Mouse (Mus musculus): Measurements from ENCODE around the gene Fuca2. TPM values are rescaled to one million over a fixed set of nuclear protein-coding genes. Genes with fewer than 3 reads are reported as not detected.
"Not testable (repeated sequence)": the region's sequence is repeated elsewhere in the genome, so short reads cannot be mapped to it uniquely, and the experiment has no call there.

Fuca2 gene
- polyA plus RNA-seq (2012; ENCODE audit: insufficient read depth, insufficient read length, missing spikeins): 20.1 and 25.8 TPM in 2 replicates

DNA sequence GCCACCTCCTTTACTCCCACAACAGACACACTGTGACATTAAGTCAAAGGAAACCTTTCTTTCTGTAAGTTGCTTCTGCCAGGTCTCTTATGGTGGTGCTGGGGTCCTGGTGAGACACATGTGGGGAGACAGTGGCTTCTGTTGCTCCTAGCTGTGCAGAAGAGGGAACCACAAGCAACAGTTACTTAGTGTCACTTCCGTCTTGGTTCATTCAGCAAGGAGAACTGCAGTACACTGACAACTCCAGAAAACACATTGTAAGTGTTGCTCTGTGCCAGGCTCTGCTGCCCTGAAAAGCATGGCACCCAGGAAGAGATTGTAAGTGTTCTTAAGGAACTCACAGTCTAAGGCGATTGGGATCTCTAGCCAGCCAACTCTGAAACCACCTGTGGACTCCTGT lies at the start of gene Fuca2:
Gene Fuca2 (plus strand): TSS at position 210 of the 400 bp plus-strand sequence.
- 0 out of 2 replicates have a peak within 1 kb of the TSS, but pooled peaks have one; percentile 54 for H3K27ac ChIP-seq (replicated peaks; ENCODE audit: low read depth, low read length)
- H3K4me1 ChIP-seq (ENCODE audit: control insufficient read depth, insufficient read depth, insufficient read length, low read length): no peaks in the 10 kb centered on the region
- 0 out of 2 replicates have a peak within 1 kb of the TSS, but pooled peaks have one; percentile 82 for H3K4me3 ChIP-seq (ENCODE audit: insufficient read depth, low read depth, low read length)

GRCm38 (mm10) chr10:13451640-13452039 lies 47.7 kb upstream of the Fuca2 start:
- Histone ChIP-seq H3K27ac (replicated peaks; ENCODE audit: low read depth, low read length) (no peak overlapping the region), H3K4me3 (ENCODE audit: insufficient read depth, low read depth, low read length) (no peak overlapping the region)

DNA sequence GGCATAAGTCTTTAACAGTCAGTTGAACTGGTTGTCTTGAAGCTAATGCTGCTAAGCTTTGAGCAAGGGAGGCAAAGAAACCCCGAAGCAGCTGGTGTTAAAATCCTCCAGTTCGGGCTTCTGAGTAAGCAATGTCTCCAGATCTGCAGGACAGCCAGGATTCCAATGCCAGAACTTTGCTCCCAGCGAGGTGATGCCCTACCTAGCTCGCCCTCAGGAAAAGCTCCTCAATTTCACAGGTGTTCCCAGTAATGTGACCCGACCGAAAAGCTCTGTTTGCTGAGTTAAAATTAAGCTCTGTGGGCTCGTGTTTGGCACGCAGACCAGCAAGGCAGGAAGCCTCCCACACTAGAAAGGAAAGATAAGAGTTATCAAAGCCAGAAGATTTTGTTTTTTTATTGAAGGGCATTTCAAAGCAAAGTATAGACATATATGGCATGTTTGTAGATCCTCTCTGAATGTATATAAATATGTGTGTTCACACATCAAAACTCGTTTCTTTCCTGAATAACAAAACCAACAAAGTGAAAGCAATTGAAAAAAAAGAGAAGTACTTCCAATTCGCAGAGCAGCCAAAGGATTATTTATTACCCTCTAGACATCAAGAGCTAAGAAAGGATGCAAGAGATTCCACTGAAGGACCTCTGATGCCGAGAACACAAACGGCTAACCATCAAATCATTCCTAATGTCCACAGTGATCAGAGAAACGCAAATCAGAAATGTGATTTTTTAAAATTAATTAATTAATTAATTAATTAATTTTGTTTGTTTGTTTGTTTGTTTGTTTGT lies 45.9 kb upstream of the Fuca2 start:
- Histone ChIP-seq H3K27ac (replicated peaks; ENCODE audit: low read depth, low read length) (no peak overlapping the region), H3K4me3 (ENCODE audit: insufficient read depth, low read depth, low read length) (0 out of 2 replicates have a peak overlapping the region, but pooled peaks have one; percentile 13), H3K4me1 (ENCODE audit: control insufficient read depth, insufficient read depth, insufficient read length, low read length) (no peaks in the 10 kb centered on the region)

More at GRCm38 (mm10) chr10:13451640-13452039, 47.7 kb upstream of the Fuca2 start:
- H3K4me1 ChIP-seq (ENCODE audit: control insufficient read depth, insufficient read depth, insufficient read length, low read length): no peaks in the 10 kb centered on the region

- H3K4me3 ChIP-seq (ENCODE audit: insufficient read depth, low read depth, low read length); H3K27ac ChIP-seq (replicated peaks; ENCODE audit: low read depth, low read length); H3K4me1 ChIP-seq (ENCODE audit: control insufficient read depth, insufficient read depth, insufficient read length, low read length): not testable (repeated sequence)
Observed at GRCm38 (mm10) chr10:13464295-13464694, 35.0 kb upstream of the Fuca2 start.

- Histone ChIP-seq H3K4me3 (ENCODE audit: insufficient read depth, low read depth, low read length) (no peak overlapping the region), H3K4me1 (ENCODE audit: control insufficient read depth, insufficient read depth, insufficient read length, low read length) (no peaks in the 10 kb centered on the region), H3K27ac (replicated peaks; ENCODE audit: low read depth, low read length) (no peak overlapping the region)
Observed at GRCm38 (mm10) chr10:13466925-13467324, 32.4 kb upstream of the Fuca2 start.

- not testable (repeated sequence) for H3K27ac ChIP-seq (replicated peaks; ENCODE audit: low read depth, low read length); H3K4me1 ChIP-seq (ENCODE audit: control insufficient read depth, insufficient read depth, insufficient read length, low read length); H3K4me3 ChIP-seq (ENCODE audit: insufficient read depth, low read depth, low read length)
Observed at GRCm38 (mm10) chr10:13468025-13468529, 31.3 kb upstream of the Fuca2 start.

GRCm38 (mm10) chr10:13470236-13470635 lies 29.1 kb upstream of the Fuca2 start:
- Histone ChIP-seq H3K4me3 (ENCODE audit: insufficient read depth, low read depth, low read length) (no peak overlapping the region), H3K4me1 (ENCODE audit: control insufficient read depth, insufficient read depth, insufficient read length, low read length) (no peaks in the 10 kb centered on the region; the same call in 1 of the 2 replicates), H3K27ac (replicated peaks; ENCODE audit: low read depth, low read length) (no peak overlapping the region)

DNA sequence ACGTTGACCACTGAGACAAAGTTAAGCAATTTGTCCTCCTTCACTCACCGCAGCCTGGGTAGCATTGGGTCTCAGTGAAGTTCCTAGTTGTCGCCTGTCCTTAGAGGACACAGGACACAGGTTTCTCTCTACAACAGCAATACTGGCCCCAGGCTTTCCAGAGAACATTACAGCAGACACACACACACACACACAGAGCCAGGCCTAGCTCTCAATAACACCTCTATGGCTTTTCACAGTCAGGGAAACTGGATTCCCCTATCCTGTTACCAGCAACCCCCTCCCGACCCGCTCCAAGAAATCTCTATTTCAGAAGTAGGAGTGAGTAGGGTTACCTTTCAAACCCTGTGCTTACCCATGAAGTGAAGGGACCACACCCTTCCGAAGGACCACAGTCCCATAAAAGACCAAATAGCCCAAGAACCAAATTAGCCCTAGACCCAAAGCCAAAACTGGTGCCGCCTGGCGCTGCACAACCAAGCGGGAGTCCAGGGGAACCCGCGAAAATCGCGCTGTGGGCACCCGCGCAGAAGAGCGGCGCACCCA lies 26.0 kb upstream of the Fuca2 start:
- no peak overlapping the region for H3K27ac ChIP-seq (replicated peaks; ENCODE audit: low read depth, low read length)

DNA sequence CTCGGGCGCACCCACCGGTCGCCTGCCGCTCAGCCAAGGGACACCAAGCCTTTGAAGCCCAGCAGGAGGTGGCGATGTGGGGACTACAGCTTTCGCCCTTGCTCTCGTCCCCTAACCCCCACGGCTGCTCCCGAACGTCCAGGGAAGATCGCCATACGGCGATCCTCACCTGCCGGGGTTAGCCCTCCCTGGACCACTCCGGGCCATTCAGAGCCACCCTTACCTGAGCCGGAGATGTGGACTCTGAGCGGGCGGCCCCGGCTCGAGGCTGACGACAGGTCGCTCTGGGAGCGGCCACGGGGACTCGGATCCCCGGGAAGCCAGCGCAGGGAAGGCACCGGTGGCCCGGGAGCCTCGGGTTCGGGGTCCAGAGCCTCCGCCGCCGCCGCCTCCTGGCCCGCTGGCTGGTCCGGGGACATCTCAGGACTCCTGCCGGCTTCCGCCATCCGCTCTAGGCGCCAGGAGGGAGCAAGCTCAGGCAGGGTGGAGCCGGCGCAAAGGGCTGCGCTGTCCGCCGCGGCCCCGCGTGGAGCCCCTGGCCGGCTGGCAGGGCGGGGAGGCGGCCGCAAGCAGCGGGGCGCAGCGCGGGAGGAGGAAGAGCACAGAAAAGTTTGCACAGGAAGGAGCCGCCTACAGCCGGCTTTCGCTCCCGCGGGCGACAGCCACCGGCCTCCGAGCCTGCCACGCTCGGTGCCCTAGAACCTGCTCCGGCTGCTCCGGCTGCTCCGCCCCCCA lies 25.3 kb upstream of the Fuca2 start, which contains the start of gene Phactr2:
Gene Phactr2 (minus strand): TSS at position 580 of the 735 bp plus-strand sequence.
- H3K4me1 ChIP-seq (ENCODE audit: control insufficient read depth, insufficient read depth, insufficient read length, low read length): no peaks in the 10 kb centered on the region; the same call in 1 of the 2 replicates
- H3K4me3 ChIP-seq (ENCODE audit: insufficient read depth, low read depth, low read length): peak within 1 kb of the TSS; percentile 60
- H3K27ac ChIP-seq (replicated peaks; ENCODE audit: low read depth, low read length): no peak within 1 kb of the TSS

More for the DNA sequence above, 26.0 kb upstream of the Fuca2 start:
- no peaks in the 10 kb centered on the region; the same call in 1 of the 2 replicates for H3K4me1 ChIP-seq (ENCODE audit: control insufficient read depth, insufficient read depth, insufficient read length, low read length)
- H3K4me3 ChIP-seq (ENCODE audit: insufficient read depth, low read depth, low read length): peak overlapping the region; percentile 60

DNA sequence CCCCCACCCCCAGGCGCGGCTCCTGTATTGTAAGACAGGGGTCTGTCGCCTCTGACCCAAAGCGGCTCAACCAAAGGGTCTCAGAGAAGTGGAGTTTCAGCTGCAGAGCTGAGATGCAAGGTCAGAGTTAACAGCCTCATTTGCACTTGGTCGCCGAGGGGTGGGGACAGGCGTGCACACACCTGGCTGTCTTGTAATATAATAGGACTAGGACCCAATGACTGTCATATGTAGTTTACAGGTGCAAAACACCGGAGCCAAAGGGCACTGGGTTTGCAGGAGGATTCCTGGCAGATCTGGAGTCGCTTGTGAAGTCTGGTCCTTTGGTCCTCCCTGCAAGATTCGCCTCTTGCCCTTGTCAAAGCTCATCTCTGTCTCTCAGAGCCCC lies 24.8 kb upstream of the Fuca2 start:
- peak overlapping the region; percentile 60 for H3K4me3 ChIP-seq (ENCODE audit: insufficient read depth, low read depth, low read length)
- no peaks in the 10 kb centered on the region; the same call in 1 of the 2 replicates for H3K4me1 ChIP-seq (ENCODE audit: control insufficient read depth, insufficient read depth, insufficient read length, low read length)
- no peak overlapping the region for H3K27ac ChIP-seq (replicated peaks; ENCODE audit: low read depth, low read length)

- Histone ChIP-seq H3K27ac (replicated peaks; ENCODE audit: low read depth, low read length) (no peak overlapping the region), H3K4me1 (ENCODE audit: control insufficient read depth, insufficient read depth, insufficient read length, low read length) (no peaks in the 10 kb centered on the region; the same call in 1 of the 2 replicates), H3K4me3 (ENCODE audit: insufficient read depth, low read depth, low read length) (no peak overlapping the region)
Observed at GRCm38 (mm10) chr10:13475121-13475520, 24.2 kb upstream of the Fuca2 start.

DNA sequence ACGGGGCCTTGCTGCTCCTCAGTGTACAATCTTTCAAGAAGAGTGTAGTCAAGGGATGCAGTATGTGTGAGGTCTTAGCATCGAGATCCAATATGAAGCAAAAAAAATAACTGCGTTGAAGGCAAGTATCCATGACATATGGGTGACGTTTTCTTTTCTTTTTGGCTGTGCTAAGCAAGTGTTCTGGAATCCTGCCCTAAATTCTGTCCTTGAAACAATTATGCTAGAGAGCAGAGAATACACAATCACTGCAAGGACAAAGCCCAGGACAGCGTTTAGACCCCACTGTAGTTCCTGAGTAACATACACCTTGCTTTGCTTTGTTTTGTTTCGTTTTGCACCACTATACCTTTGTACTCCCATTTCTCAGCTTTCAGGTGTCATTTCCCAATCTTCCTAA lies 20.0 kb upstream of the Fuca2 start:
- Histone ChIP-seq H3K27ac (replicated peaks; ENCODE audit: low read depth, low read length) (no peak overlapping the region), H3K4me1 (ENCODE audit: control insufficient read depth, insufficient read depth, insufficient read length, low read length) (no peaks in the 10 kb centered on the region), H3K4me3 (ENCODE audit: insufficient read depth, low read depth, low read length) (no peak overlapping the region)

GRCm38 (mm10) chr10:13485958-13486357 lies 13.4 kb upstream of the Fuca2 start:
- Histone ChIP-seq H3K4me1 (ENCODE audit: control insufficient read depth, insufficient read depth, insufficient read length, low read length) (no peaks in the 10 kb centered on the region), H3K4me3 (ENCODE audit: insufficient read depth, low read depth, low read length) (no peak overlapping the region), H3K27ac (replicated peaks; ENCODE audit: low read depth, low read length) (no peak overlapping the region)

- Histone ChIP-seq H3K27ac (replicated peaks; ENCODE audit: low read depth, low read length) (0 out of 2 replicates have a peak overlapping the region, but pooled peaks have one; percentile 0), H3K4me3 (ENCODE audit: insufficient read depth, low read depth, low read length) (no peak overlapping the region), H3K4me1 (ENCODE audit: control insufficient read depth, insufficient read depth, insufficient read length, low read length) (no peaks in the 10 kb centered on the region)
Observed at GRCm38 (mm10) chr10:13489671-13490070, 9.7 kb upstream of the Fuca2 start.
